Mouse (Mus musculus): ENCODE results near the gene 1700056E22Rik.

The 1700056E22Rik gene

GRCm38 (mm10) chr1:184051824-184052223, 17.7 kb upstream of the 1700056E22Rik start:
- DNase-seq (ENCODE audit: extremely low read depth, low read depth), result no peak

- no peak for DNase-seq (ENCODE audit: extremely low read depth, low read depth)
These were observed 17.2 kb upstream of the 1700056E22Rik start for GRCm38 (mm10) chr1:184051286-184051685.

GRCm38 (mm10) chr1:184048675-184049418, 14.7 kb upstream of the 1700056E22Rik start:
- DNase-seq (ENCODE audit: extremely low read depth, low read depth), result no peak

GRCm38 (mm10) chr1:184047818-184048217, 13.7 kb upstream of the 1700056E22Rik start:
- no peak for DNase-seq (ENCODE audit: extremely low read depth, low read depth)

GRCm38 (mm10) chr1:184046070-184046677, 12.1 kb upstream of the 1700056E22Rik start:
- DNase-seq (ENCODE audit: extremely low read depth, low read depth), result no peak

GRCm38 (mm10) chr1:184043391-184043790, 9.3 kb upstream of the 1700056E22Rik start:
- DNase-seq (ENCODE audit: extremely low read depth, low read depth), result no peak

GRCm38 (mm10) chr1:184042745-184043144, 8.6 kb upstream of the 1700056E22Rik start:
- peak; percentile 50 for DNase-seq (ENCODE audit: extremely low read depth, low read depth)

- DNase-seq (ENCODE audit: extremely low read depth, low read depth), result no peak
These were observed 7.9 kb upstream of the 1700056E22Rik start for GRCm38 (mm10) chr1:184041778-184042573.

GRCm38 (mm10) chr1:184040906-184041305, 6.8 kb upstream of the 1700056E22Rik start:
- no peak for DNase-seq (ENCODE audit: extremely low read depth, low read depth)

- no peak for DNase-seq (ENCODE audit: extremely low read depth, low read depth)
These were observed 6.1 kb upstream of the 1700056E22Rik start for GRCm38 (mm10) chr1:184040181-184040580.

GRCm38 (mm10) chr1:184039301-184039700, 5.2 kb upstream of the 1700056E22Rik start:
- DNase-seq (ENCODE audit: extremely low read depth, low read depth), result no peak

GRCm38 (mm10) chr1:184037802-184038201, 3.7 kb upstream of the 1700056E22Rik start:
- no peak for DNase-seq (ENCODE audit: extremely low read depth, low read depth)

GRCm38 (mm10) chr1:184035346-184035903, 1.3 kb upstream of the 1700056E22Rik start:
- no peak for DNase-seq (ENCODE audit: extremely low read depth, low read depth)

GRCm38 (mm10) chr1:184034741-184035181, 660 bp upstream of the 1700056E22Rik start:
- peak; percentile 51 for DNase-seq (ENCODE audit: extremely low read depth, low read depth)

- DNase-seq (ENCODE audit: extremely low read depth, low read depth), result no peak
These were observed 601 bp downstream of the 1700056E22Rik start for GRCm38 (mm10) chr1:184033390-184034010.

- no peak for DNase-seq (ENCODE audit: extremely low read depth, low read depth)
These were observed 1.3 kb downstream of the 1700056E22Rik start for GRCm38 (mm10) chr1:184032682-184033389.

- DNase-seq (ENCODE audit: extremely low read depth, low read depth), result no peak
These were observed 3.9 kb downstream of the 1700056E22Rik start for GRCm38 (mm10) chr1:184030070-184030802.

- DNase-seq (ENCODE audit: extremely low read depth, low read depth), result no peak
These were observed 7.1 kb downstream of the 1700056E22Rik start for GRCm38 (mm10) chr1:184027039-184027438.

- DNase-seq (ENCODE audit: extremely low read depth, low read depth), result no peak
These were observed 9.0 kb downstream of the 1700056E22Rik start for GRCm38 (mm10) chr1:184025079-184025478.

- no peak for DNase-seq (ENCODE audit: extremely low read depth, low read depth)
These were observed 9.5 kb downstream of the 1700056E22Rik start for GRCm38 (mm10) chr1:184024631-184025030.
